Mouse (Mus musculus) right cerebral cortex, postnatal 36 days (tissue): ENCODE measurements around the gene Palm3.
"Not testable (repeated sequence)": the region's sequence is repeated elsewhere in the genome, so short reads cannot be mapped to it uniquely, and the experiment has no call there.

Source experiments
- DNase-seq, 2 experiments: peaks; one replicate each; pipeline ENCODE4 v3.0.0; 2022; ENCODE audit warnings: low spot score in 2 of 2, mixed read lengths in 1 of 2

Palm3 gene

GRCm38 (mm10) chr8:84021096-84021495 lies at the start of gene Palm3:
Gene Palm3 (plus strand): TSS chr8:84021471.
- no peak for DNase-seq

DNA sequence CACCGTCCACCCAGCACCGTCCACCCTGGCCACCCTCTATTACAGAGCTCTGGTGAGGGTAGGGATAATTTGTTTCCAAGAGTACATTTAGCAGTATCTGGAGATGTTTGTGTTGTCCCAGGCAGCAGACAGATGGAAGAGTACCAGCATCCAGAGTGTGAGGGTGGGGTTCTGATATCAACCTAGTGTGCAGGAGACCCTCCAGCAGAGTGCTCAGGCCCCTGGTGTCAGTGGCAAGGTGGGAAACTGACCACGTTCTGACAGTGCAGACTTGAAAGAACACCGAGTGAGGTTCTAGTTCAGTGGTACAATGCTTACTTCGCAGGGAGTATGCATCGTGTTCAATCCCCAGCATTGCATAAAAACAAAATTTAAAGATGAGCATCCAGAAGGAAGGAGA lies 49.6 kb upstream of the Palm3 start:
- DNase-seq, result no peak

DNA sequence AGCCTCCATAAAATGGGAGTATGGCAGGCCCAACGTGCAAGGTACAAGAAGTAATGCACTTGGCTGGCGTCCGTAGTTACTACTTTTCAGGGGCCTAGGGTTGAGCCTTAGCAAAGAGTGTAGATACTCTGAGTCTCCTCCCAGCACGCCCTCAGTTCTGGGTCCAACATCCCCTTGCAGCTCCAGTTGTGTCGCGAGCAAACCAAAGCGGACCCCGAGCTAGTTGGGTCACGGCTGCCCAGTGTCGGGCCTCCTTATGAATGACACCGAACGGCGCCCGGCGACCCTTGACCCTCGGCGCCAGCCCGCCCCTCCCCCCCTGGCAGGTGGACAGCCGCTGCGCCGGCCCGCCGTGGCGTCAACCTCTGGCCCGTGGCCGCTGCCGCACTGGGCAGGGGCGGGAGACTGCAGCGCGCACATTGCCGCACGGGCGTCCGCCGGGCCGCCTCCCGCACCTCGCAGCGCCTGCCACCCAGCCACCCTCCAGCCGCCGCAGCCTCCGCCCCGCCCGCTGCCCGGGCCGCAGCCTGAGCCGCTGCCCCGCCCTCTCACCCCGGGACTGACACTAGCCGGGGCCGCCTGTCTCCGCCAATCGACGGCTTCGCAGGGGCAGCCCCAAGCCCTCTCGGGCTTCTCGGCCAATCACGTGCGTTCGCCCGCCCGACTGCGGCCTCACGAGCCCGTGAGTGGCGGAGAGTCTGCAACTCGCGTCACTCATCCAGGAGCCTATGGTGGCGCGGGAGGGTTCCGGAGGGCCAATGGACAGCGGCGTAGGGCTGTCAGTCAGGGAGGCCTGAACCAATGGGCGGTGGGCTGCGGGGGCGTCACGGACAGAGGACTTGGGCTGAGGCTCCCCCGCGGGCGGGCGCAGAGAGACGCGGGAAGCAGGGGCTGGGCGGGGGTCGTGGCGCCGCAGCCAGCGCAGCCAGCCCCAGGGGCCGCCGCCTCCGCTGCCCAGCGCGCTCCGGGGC lies 48.8 kb upstream of the Palm3 start, which contains the start of gene Prkaca:
Prkaca (plus strand) TSS at position 844 of the 971 bp plus-strand sequence.
- peak; percentile 99 to 100 for DNase-seq

DNA sequence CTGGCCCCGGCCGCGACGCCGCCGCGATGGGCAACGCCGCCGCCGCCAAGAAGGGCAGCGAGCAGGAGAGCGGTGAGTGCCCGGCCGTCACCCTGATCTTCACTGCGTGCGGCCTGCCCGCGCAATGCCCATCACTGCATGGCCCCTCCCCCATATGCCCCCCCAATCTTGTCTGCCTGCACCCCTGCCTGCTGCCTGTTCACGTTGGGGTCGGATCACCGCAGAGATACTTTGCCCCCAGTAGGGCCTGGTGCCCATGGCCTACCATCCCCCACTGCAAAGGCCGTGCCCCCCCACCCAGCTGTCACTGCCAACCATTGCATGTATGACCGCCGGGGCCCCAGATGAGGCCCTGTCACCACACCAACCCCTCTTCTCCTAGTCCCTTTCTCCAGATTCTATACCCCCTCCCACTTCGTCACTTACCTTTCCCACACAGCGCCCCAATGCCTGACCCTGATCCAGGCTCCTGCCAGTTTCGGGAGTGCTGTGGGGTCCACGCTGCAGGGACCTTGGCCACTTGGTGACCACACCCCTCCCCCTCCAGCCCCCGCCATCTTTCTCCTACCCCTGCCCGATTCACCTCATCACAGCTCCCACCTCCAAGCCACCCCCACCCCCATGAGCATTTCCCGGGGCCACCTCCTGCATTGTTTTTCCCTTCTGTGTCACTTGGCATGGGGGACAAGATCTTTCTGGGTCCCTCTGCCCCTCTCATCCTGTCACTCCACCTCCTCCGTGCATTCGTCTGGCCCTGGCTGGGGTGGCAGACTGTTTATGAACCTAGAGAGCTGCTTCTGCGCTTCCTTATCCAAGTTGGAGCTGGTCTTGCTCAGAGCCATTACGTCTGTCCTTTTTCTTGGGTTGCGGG lies 47.9 kb upstream of the Palm3 start:
- DNase-seq, result no peak

GRCm38 (mm10) chr8:83974521-83974920 lies 46.8 kb upstream of the Palm3 start:
- DNase-seq, result no peak

GRCm38 (mm10) chr8:83976101-83976630 lies 45.1 kb upstream of the Palm3 start:
- no peak for DNase-seq

GRCm38 (mm10) chr8:83976779-83977350 lies 44.4 kb upstream of the Palm3 start:
- no peak for DNase-seq

DNA sequence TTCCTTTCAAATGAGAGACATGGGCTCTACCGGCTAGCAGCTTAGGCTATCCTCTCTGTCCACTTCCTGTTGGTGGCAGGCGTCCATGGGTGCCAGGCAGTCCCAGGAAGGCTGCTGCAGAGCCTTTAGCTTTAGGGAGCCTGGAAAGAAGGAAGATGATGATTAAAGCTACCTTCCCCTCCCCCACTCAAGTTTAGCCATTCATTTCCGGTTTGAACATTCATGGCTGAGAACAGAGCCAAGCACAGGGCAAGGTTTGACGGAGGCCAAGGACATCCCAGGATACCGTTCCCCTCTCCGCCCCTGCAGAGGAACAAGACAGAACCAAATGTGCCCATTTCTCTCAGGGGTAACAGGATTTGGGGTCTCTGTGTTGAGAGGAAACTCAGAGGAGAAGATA lies 43.6 kb upstream of the Palm3 start:
- no peak for DNase-seq

DNA sequence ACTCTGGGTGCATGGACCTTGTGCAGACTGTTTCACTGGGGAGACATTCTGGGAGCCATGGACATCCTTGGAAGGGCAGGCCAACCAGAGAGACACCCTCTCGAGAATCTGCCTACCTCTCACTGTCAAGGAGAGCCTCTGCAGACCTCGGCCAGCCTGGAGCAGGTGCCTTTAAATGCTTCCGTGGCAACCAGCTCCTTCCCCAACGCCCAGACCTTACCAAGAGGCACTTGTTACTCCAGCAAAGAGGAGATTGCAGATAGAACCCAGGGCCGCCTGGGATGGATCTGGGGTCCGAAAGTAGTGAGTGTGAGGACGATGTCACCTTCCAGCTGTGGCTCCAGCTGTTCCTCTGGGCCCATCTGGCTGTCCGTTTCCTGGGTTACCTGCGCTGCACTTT lies 43.1 kb upstream of the Palm3 start:
- no peak for DNase-seq

- no peak for DNase-seq
Observed at GRCm38 (mm10) chr8:83980250-83980649, 41.0 kb upstream of the Palm3 start.

- no peak for DNase-seq
Observed at GRCm38 (mm10) chr8:83980845-83981244, 40.4 kb upstream of the Palm3 start.

GRCm38 (mm10) chr8:83981533-83981932 lies 39.7 kb upstream of the Palm3 start:
- no peak for DNase-seq

DNA sequence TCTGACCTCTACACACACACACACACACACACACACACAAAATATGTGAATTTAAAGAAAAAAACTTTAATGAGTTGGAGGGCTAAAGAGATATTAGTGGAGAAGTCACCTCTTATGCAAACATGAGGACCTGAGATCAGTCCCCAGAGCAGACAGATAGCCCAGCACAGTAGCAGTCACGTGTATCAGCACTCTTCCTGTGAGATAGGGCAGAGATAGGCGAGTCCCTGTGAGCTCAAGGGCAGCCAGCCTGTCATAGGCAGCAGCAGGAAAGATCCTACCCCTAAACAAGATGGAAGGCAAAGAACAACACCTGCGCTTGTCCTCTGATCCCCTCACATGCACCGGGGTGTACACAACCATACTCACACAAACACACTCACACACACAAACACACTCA lies 38.8 kb upstream of the Palm3 start:
- DNase-seq, result no peak

DNA sequence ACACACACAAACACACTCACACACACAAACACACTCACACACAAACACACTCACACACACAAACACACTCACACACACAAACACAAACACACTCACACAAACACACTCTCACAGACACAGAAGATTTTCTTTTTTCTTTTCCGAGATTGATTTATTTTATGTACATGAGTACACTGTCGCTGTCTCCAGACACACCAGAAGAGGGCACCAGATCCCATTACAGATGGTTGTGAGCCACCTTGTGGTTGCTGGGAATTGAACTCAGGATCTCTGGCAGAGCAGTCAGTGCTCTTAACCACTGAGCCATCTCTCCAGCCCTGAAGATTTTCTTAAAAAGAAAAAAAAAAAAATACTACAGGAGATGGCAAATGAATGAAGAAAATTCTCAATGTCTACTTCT lies 38.0 kb upstream of the Palm3 start:
- DNase-seq, result not testable (repeated sequence)

DNA sequence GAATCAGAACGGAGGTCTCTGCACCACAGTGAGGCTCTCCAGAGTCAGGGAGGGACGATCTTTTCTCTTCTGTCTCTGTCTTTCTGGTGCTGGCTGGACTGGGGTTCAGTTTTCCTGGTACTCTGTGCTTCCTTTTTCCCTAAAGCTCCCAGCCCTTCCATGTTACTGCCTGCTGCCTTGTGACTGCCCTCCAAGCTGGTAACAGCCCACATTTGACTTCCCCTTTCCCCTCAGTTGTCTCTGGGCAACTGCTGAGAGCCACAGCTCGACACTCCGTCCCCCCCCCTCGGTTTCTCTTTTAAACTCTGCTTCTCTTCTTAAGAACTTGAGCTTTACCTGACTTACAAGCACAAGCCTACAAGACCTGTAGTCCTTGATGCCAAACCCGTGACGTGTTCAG lies 32.0 kb upstream of the Palm3 start:
- DNase-seq, result no peak

GRCm38 (mm10) chr8:83990170-83990569 lies 31.1 kb upstream of the Palm3 start:
- DNase-seq, result no peak

GRCm38 (mm10) chr8:83992488-83992887 lies 28.8 kb upstream of the Palm3 start:
- no peak for DNase-seq

GRCm38 (mm10) chr8:83994030-83994429 lies 27.2 kb upstream of the Palm3 start:
- DNase-seq, result no peak

GRCm38 (mm10) chr8:83995973-83996372 lies 25.3 kb upstream of the Palm3 start:
- DNase-seq, result no peak

GRCm38 (mm10) chr8:83996567-83997505 lies 24.4 kb upstream of the Palm3 start:
- DNase-seq, result peak; percentile 60 to 73
